24 mouse cellular contexts compared by ENCODE assay signal in the genomic region with DNA sequence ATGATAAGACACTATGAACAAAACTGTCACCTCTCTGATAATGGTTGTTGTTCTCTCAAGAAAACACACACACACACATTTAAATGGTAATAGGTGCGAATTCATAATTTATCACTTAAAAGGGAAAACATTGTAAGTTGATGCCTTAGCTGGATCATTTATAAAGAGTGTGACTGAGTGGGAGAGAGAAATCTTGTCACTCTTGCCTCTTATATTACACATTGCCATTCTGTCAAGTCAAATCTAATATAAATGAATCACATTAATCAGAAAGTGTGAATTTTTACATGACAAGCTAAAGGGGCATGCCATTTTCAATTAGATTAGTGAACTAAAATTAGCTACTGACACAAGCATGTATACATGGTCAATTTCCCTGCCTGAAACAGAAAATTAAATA. TPM values are rescaled to one million over a fixed set of nuclear protein-coding genes. Genes with fewer than 3 reads are reported as not detected.
DNase-seq lines count a peak whose midpoint lies in the region; ATAC-seq and TF ChIP-seq lines count a peak whose summit lies in the region.
"Had no signal": no experiment of that assay in that cellular context is flagged by ENCODE, and none has a peak within 500 bp of the region (broad histone marks: within the 10 kb centered on the region; RNA-seq: fewer than 3 reads in every experiment).

No protein-coding gene starts in this region.

- H3K4me2 ChIP-seq in forebrain, embryonic 14.5 days (ENCODE audit: low read length), result no peak overlapping the region
- no peak overlapping the region for H3K4me2 ChIP-seq in forebrain, embryonic 15.5 days (replicated peaks)
- no peak overlapping the region for H3K4me2 ChIP-seq in forebrain, embryonic 12.5 days
- no peak overlapping the region for H3K4me2 ChIP-seq in forebrain, embryonic 16.5 days (ENCODE audit: low read length)
- H3K4me2 ChIP-seq in forebrain, embryonic 13.5 days, result no peak overlapping the region
- H3K4me2 ChIP-seq in neural tube, embryonic 15.5 days, result no peak overlapping the region

- no peak for TF ChIP-seq CTCF in brain, embryonic 14.5 days (IDR thresholded peaks at IDR 0.05; ENCODE audit: borderline replicate concordance, extremely low read depth, insufficient read depth, insufficient read length)

- WGBS in forebrain, embryonic 14.5 days, result 83% methylated on average over 1 of the region's 1 CpGs
- WGBS in forebrain, embryonic 10.5 days, result 85% methylated on average over 1 of the region's 1 CpGs
- WGBS in forebrain, embryonic 15.5 days, result 74% methylated on average over 1 of the region's 1 CpGs
- 67% methylated on average over 1 of the region's 1 CpGs for WGBS in forebrain, embryonic 12.5 days
- WGBS in forebrain, embryonic 16.5 days, result 69% methylated on average over 1 of the region's 1 CpGs
- 72% methylated on average over 1 of the region's 1 CpGs for WGBS in forebrain, embryonic 13.5 days
- 90% methylated on average over 1 of the region's 1 CpGs for WGBS in neural tube, embryonic 15.5 days

- H3K4me3 ChIP-seq in forebrain, embryonic 14.5 days (ENCODE audit: low read depth, low read length), result no peak overlapping the region
- no peak overlapping the region for H3K4me3 ChIP-seq in forebrain, embryonic 10.5 days
- H3K4me3 ChIP-seq in forebrain, embryonic 15.5 days, result no peak overlapping the region
- H3K4me3 ChIP-seq in forebrain, embryonic 12.5 days (replicated peaks), result no peak overlapping the region
- no peak overlapping the region for H3K4me3 ChIP-seq in forebrain, embryonic 16.5 days (replicated peaks; ENCODE audit: low read length)
- H3K4me3 ChIP-seq in forebrain, embryonic 13.5 days, result no peak overlapping the region
- no peak overlapping the region for H3K4me3 ChIP-seq in neural tube, embryonic 15.5 days (replicated peaks)

- no peaks in the 10 kb centered on the region for H3K9me3 ChIP-seq in forebrain, embryonic 14.5 days (replicated peaks; ENCODE audit: control insufficient read depth, low read length)
- no peaks in the 10 kb centered on the region for H3K9me3 ChIP-seq in forebrain, embryonic 10.5 days
- H3K9me3 ChIP-seq in forebrain, embryonic 15.5 days, result no peaks in the 10 kb centered on the region
- no peaks in the 10 kb centered on the region for H3K9me3 ChIP-seq in forebrain, embryonic 12.5 days
- no peaks in the 10 kb centered on the region for H3K9me3 ChIP-seq in forebrain, embryonic 16.5 days (ENCODE audit: control insufficient read depth, low read length)
- H3K9me3 ChIP-seq in forebrain, embryonic 13.5 days (replicated peaks), result no peaks in the 10 kb centered on the region
- H3K9me3 ChIP-seq in neural tube, embryonic 15.5 days (replicated peaks), result no peaks in the 10 kb centered on the region
- H3K9me3 ChIP-seq: G1E had no signal

- peak; percentile 12 for DNase-seq in forebrain, embryonic 14.5 days (ENCODE audit: low spot score)
- no peak for DNase-seq in forebrain, embryonic 10.5 days (ENCODE audit: extremely low spot score, low spot score)
- DNase-seq in brain, embryonic 14.5 days (ENCODE audit: low read depth), result peak; percentile 37
- DNase-seq: adrenal gland, adult 2 months; adrenal gland, adult 8-10 months; adrenal gland, postnatal 10 days; adrenal gland, postnatal 14 days; adrenal gland, postnatal 25 days; adrenal gland, postnatal 36 days; B cell, adult 2 months; cerebellum, adult 11 months; cerebellum, adult 11-12 months; cerebellum, adult 18-20 months had no signal

- H3K36me3 ChIP-seq in forebrain, embryonic 14.5 days (ENCODE audit: control insufficient read depth, insufficient read depth, low read length), result no peaks in the 10 kb centered on the region
- no peaks in the 10 kb centered on the region for H3K36me3 ChIP-seq in forebrain, embryonic 10.5 days (replicated peaks)
- H3K36me3 ChIP-seq in forebrain, embryonic 15.5 days, result no peaks in the 10 kb centered on the region
- H3K36me3 ChIP-seq in forebrain, embryonic 12.5 days (replicated peaks), result no peaks in the 10 kb centered on the region
- H3K36me3 ChIP-seq in forebrain, embryonic 16.5 days (ENCODE audit: control insufficient read depth, insufficient read depth), result no peaks in the 10 kb centered on the region
- H3K36me3 ChIP-seq in forebrain, embryonic 13.5 days (ENCODE audit: poor library complexity, severe bottlenecking), result no peaks in the 10 kb centered on the region
- no peaks in the 10 kb centered on the region for H3K36me3 ChIP-seq in neural tube, embryonic 15.5 days
- H3K36me3 ChIP-seq: G1E had no signal

- no peaks in the 10 kb centered on the region for H3K27me3 ChIP-seq in forebrain, embryonic 14.5 days (replicated peaks; ENCODE audit: control insufficient read depth, insufficient read depth, low read length)
- H3K27me3 ChIP-seq in forebrain, embryonic 10.5 days (ENCODE audit: poor library complexity, severe bottlenecking), result no peaks in the 10 kb centered on the region
- no peaks in the 10 kb centered on the region for H3K27me3 ChIP-seq in forebrain, embryonic 15.5 days
- H3K27me3 ChIP-seq in forebrain, embryonic 12.5 days, result no peaks in the 10 kb centered on the region
- no peaks in the 10 kb centered on the region; the same call in 1 of the 2 replicates for H3K27me3 ChIP-seq in forebrain, embryonic 16.5 days (replicated peaks; ENCODE audit: control insufficient read depth, insufficient read depth, low read length)
- no peaks in the 10 kb centered on the region for H3K27me3 ChIP-seq in forebrain, embryonic 13.5 days
- H3K27me3 ChIP-seq in neural tube, embryonic 15.5 days (replicated peaks), result no peaks in the 10 kb centered on the region
- H3K27me3 ChIP-seq: CH12.LX had no signal

- no peak overlapping the region for H3K27ac ChIP-seq in forebrain, embryonic 14.5 days (ENCODE audit: low read depth, low read length)
- no peak overlapping the region for H3K27ac ChIP-seq in forebrain, embryonic 10.5 days
- no peak overlapping the region for H3K27ac ChIP-seq in forebrain, embryonic 15.5 days (replicated peaks)
- no peak overlapping the region for H3K27ac ChIP-seq in forebrain, embryonic 12.5 days
- no peak overlapping the region for H3K27ac ChIP-seq in forebrain, embryonic 16.5 days (ENCODE audit: low read length)
- H3K27ac ChIP-seq in forebrain, embryonic 13.5 days, result no peak overlapping the region
- H3K27ac ChIP-seq in neural tube, embryonic 15.5 days (replicated peaks), result no peak overlapping the region

- no peak overlapping the region for H3K9ac ChIP-seq in forebrain, embryonic 14.5 days (ENCODE audit: low read length)
- no peak overlapping the region for H3K9ac ChIP-seq in forebrain, embryonic 15.5 days (replicated peaks)
- no peak overlapping the region for H3K9ac ChIP-seq in forebrain, embryonic 12.5 days
- H3K9ac ChIP-seq in forebrain, embryonic 16.5 days (replicated peaks; ENCODE audit: low read depth, low read length), result no peak overlapping the region
- H3K9ac ChIP-seq in forebrain, embryonic 13.5 days, result no peak overlapping the region
- no peak overlapping the region for H3K9ac ChIP-seq in neural tube, embryonic 15.5 days (replicated peaks)

- TF ChIP-seq POLR2A in brain, embryonic 14.5 days (IDR thresholded peaks at IDR 0.05; ENCODE audit: borderline replicate concordance, extremely low read depth, insufficient read depth, insufficient read length, poor library complexity, severe bottlenecking), result no peak

- no peaks in the 10 kb centered on the region for H3K4me1 ChIP-seq in forebrain, embryonic 14.5 days (ENCODE audit: control insufficient read depth, insufficient read depth, low read length)
- no peaks in the 10 kb centered on the region for H3K4me1 ChIP-seq in forebrain, embryonic 10.5 days
- no peaks in the 10 kb centered on the region for H3K4me1 ChIP-seq in forebrain, embryonic 15.5 days
- no peaks in the 10 kb centered on the region for H3K4me1 ChIP-seq in forebrain, embryonic 12.5 days
- no peaks in the 10 kb centered on the region for H3K4me1 ChIP-seq in forebrain, embryonic 16.5 days (replicated peaks; ENCODE audit: control insufficient read depth, insufficient read depth, low read length)
- H3K4me1 ChIP-seq in forebrain, embryonic 13.5 days, result no peaks in the 10 kb centered on the region
- no peaks in the 10 kb centered on the region for H3K4me1 ChIP-seq in neural tube, embryonic 15.5 days

- no peak for ATAC-seq in forebrain, embryonic 14.5 days
- 0 out of 2 replicates have a peak, but pooled peaks have one; percentile 53 for ATAC-seq in forebrain, embryonic 15.5 days (replicated peaks)
- no peak for ATAC-seq in forebrain, embryonic 12.5 days (ENCODE audit: low FRiP score)
- ATAC-seq in forebrain, embryonic 16.5 days, result peak; percentile 52; the same call in 1 of the 2 replicates
- ATAC-seq in forebrain, embryonic 13.5 days, result no peak
- ATAC-seq in neural tube, embryonic 15.5 days (ENCODE audit: low FRiP score), result no peak
- ATAC-seq: activated CD4-positive, CD25-positive, alpha-beta regulatory T cell, adult 4 months; CD4-positive, CD25-positive, alpha-beta regulatory T cell, adult 4 months; Patski had no signal

RNA-seq across cellular contexts. Expression of a gene that starts 44.7 kb away (rescaled TPM):
- not detected in 2 replicates for polyA plus RNA-seq in forebrain, embryonic 14.5 days (2014; fragmentation: Nextera tagmentation; extraction: Ambion mirVana)
- not detected in 2 replicates for polyA plus RNA-seq in forebrain, embryonic 10.5 days (2016; fragmentation: Nextera tagmentation; extraction: Ambion mirVana)
- polyA plus RNA-seq in forebrain, embryonic 15.5 days (2015; fragmentation: Nextera tagmentation; extraction: Ambion mirVana), result not detected in 2 replicates
- polyA plus RNA-seq in forebrain, embryonic 12.5 days (2016; fragmentation: Nextera tagmentation; extraction: Ambion mirVana), result not detected in 2 replicates
- not detected in 2 replicates for polyA plus RNA-seq in forebrain, embryonic 16.5 days (2015; fragmentation: Nextera tagmentation; extraction: Ambion mirVana)
- not detected in 2 replicates for polyA plus RNA-seq in forebrain, embryonic 13.5 days (2015; fragmentation: Nextera tagmentation; extraction: Ambion mirVana)
- polyA plus RNA-seq in brain, embryonic 14.5 days (2012; rRNA removed), result not detected in 2 replicates
- polyA plus RNA-seq in neural tube, embryonic 15.5 days (2015; fragmentation: Nextera tagmentation; extraction: Ambion mirVana), result not detected in 2 replicates
- polyA plus RNA-seq: activated CD4-positive, CD25-positive, alpha-beta regulatory T cell, adult 4 months; adrenal gland, adult 2 months; C2C12; CD4-positive, CD25-positive, alpha-beta regulatory T cell, adult 4 months; G1E; Patski had no signal

Comparison
In these comparisons a context has a peak if more than half of its experiments do, and no peak if none do; other contexts are left out.
1. ATAC-seq: peak in forebrain, embryonic 15.5 days (single experiment) and forebrain, embryonic 16.5 days (single experiment); none in forebrain, embryonic 14.5 days (single experiment), forebrain, embryonic 12.5 days (single experiment), forebrain, embryonic 13.5 days (single experiment) and neural tube, embryonic 15.5 days (single experiment).